Mouse (Mus musculus) retina, adult 2 months (tissue): ENCODE data around the gene Gm15013.
A peak's percentile ranks its signal among the peaks of the same experiment; 100 is the strongest.
"Not testable (repeated sequence)": the region's sequence is repeated elsewhere in the genome, so short reads cannot be mapped to it uniquely, and the experiment has no call there.

ENCODE experiments used
- DNase-seq: peaks from one replicate; pipeline ENCODE4 v3.0.0-alpha.2; 2012; ENCODE audit warnings: low read depth, low spot score

Gm15013 gene

GRCm38 (mm10) chrX:139714381-139714780 is at the start of gene Gm15013:
TSS of gene Gm15013 (minus strand) at chrX:139714481.
- no peak for DNase-seq

- DNase-seq: no peak
Observed at GRCm38 (mm10) chrX:139762546-139762945, 48.3 kb upstream of the Gm15013 start.

- not testable (repeated sequence) for DNase-seq
Observed at GRCm38 (mm10) chrX:139758634-139759033, 44.4 kb upstream of the Gm15013 start.

- DNase-seq: no peak
Observed at GRCm38 (mm10) chrX:139751855-139752254, 37.6 kb upstream of the Gm15013 start.

GRCm38 (mm10) chrX:139737066-139737465 is 22.8 kb upstream of the Gm15013 start:
- no peak for DNase-seq

GRCm38 (mm10) chrX:139730541-139730940 is 16.3 kb upstream of the Gm15013 start:
- DNase-seq: no peak

GRCm38 (mm10) chrX:139722350-139722749 is 8.1 kb upstream of the Gm15013 start:
- no peak for DNase-seq

- peak; percentile 13 for DNase-seq
Observed at GRCm38 (mm10) chrX:139684775-139685695, 29.2 kb downstream of the Gm15013 start, which contains the start of gene Tbc1d8b. TSS of gene Tbc1d8b (plus strand) at chrX:139684996.

- no peak for DNase-seq
Observed at GRCm38 (mm10) chrX:139684410-139684774, 29.9 kb downstream of the Gm15013 start.

GRCm38 (mm10) chrX:139665829-139666228 is 48.5 kb downstream of the Gm15013 start:
- DNase-seq: no peak
